10 mouse cellular contexts compared by ENCODE assay signal in the genomic region with DNA sequence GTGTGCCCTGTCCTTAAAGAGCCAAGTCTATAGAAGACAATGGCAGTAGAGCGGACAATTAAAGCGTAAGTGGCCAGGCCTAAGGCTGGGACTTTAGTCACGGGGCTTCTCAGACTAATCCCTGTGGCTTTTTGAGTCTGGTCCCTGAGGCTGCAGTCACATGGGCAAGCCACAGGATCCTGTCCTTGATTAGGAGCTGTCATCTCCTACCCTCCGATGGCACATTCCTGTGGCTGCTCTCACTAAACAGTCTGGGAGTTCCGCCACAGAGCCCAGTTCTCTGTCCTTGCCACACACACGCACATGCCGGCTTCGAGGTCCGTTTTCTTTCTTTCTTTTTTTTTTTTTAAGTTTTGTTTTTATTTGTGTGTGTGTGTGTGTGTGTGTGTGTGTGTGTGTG. TPM values are rescaled to one million over a fixed set of nuclear protein-coding genes. Genes with fewer than 3 reads are reported as not detected.
DNase-seq lines count a peak whose midpoint lies in the region; TF ChIP-seq lines count a peak whose summit lies in the region.
"Had no signal": no experiment of that assay in that cellular context is flagged by ENCODE, and none has a peak within 500 bp of the region (broad histone marks: within the 10 kb centered on the region; RNA-seq: fewer than 3 reads in every experiment).

No protein-coding gene starts in this region.

- H3K79me2 ChIP-seq in myocyte (ENCODE audit: control insufficient read depth, insufficient read depth) = no peaks in the 10 kb centered on the region

- TF ChIP-seq POLR2A in myocyte (IDR thresholded peaks at IDR 0.05; ENCODE audit: insufficient read length, low read depth) = no peak

- no peaks in the 10 kb centered on the region for H3K27me3 ChIP-seq in myocyte (ENCODE audit: control insufficient read depth, insufficient read depth, insufficient read length)

- no peak overlapping the region for H3ac ChIP-seq in myocyte (ENCODE audit: control insufficient read depth, insufficient read length)

- H3K36me3 ChIP-seq in myocyte (ENCODE audit: control insufficient read depth, insufficient read depth) = no peaks in the 10 kb centered on the region
- H3K36me3 ChIP-seq: hindbrain, embryonic 13.5 days had no signal

- peak; percentile 62 for DNase-seq in adrenal gland, adult 2 months
- DNase-seq in adrenal gland, adult 18-20 months (ENCODE audit: low spot score in 2 of 2) = no peak
- peak; percentile 33 for DNase-seq in retina, postnatal 1 day
- no peak for DNase-seq in retina, embryonic 14.5 days (ENCODE audit: low spot score)
- DNase-seq in heart, adult 8-10 months (ENCODE audit: low spot score) = peak; percentile 37
- no peak for DNase-seq in right cerebral cortex, adult 2 months (ENCODE audit: low spot score in 2 of 2)
- no peak for DNase-seq in kidney, postnatal 14 days

- peak overlapping the region; percentile 42 for H3K4me2 ChIP-seq in myocyte (ENCODE audit: low read depth)
- H3K4me2 ChIP-seq: hindbrain, embryonic 13.5 days had no signal

- H3K4me3 ChIP-seq in myocyte = no peak overlapping the region
- H3K4me3 ChIP-seq: hindbrain, embryonic 13.5 days had no signal

TF ChIP-seq in myocyte, 11 proteins besides CTCF, POLR2A, EP300 and RAD21:
- TF ChIP-seq CEBPB (IDR thresholded peaks at IDR 0.05; ENCODE audit: insufficient read depth, poor library complexity, severe bottlenecking) (peak; percentile 14; the same call in 1 of the 2 replicates), TCF12 (IDR thresholded peaks at IDR 0.05; ENCODE audit: insufficient read depth, poor library complexity, severe bottlenecking) (peak; percentile 39), E2F4 (IDR thresholded peaks at IDR 0.05; ENCODE audit: insufficient read depth) (no peak), MYOG (IDR thresholded peaks at IDR 0.05; ENCODE audit: control insufficient read depth in 1 of 3, insufficient read depth in 1 of 3, insufficient read length in 2 of 3, low read depth in 2 of 3) (peak in 2 of 3 experiments; percentile 14 to 56), REST (IDR thresholded peaks at IDR 0.05; ENCODE audit: insufficient read depth, insufficient read length) (no peak), POLR2AphosphoS2 (IDR thresholded peaks at IDR 0.05; ENCODE audit: insufficient read length, low read depth) (no peak), MYOD1 (IDR thresholded peaks at IDR 0.05; ENCODE audit: control insufficient read depth in 1 of 3, insufficient read length in 2 of 3, low read depth in 2 of 3) (peak in 1 of 3 experiments; percentile 51), MAX (IDR thresholded peaks at IDR 0.05; ENCODE audit: low read depth) (no peak), TCF3 (IDR thresholded peaks at IDR 0.05; ENCODE audit: insufficient read length, low read depth) (peak; percentile 81), USF1 (IDR thresholded peaks at IDR 0.05; ENCODE audit: low read depth) (peak; percentile 79), SRF (IDR thresholded peaks at IDR 0.05; ENCODE audit: control insufficient read depth, insufficient read length, low read depth) (no peak)

RNA-seq across cellular contexts. Expression of a gene that starts 21.6 kb away (rescaled TPM):
- 1 to 10 TPM; 2.0 to 3.6 TPM for total RNA-seq in adrenal gland, adult 2 months (2021)
- 1.1 and 1.8 TPM in 2 replicates for polyA plus RNA-seq in adrenal gland, adult 2 months (2012; rRNA removed)
- total RNA-seq in adrenal gland, adult 18-20 months (2021) = 1 to 10 TPM; 2.1 to 5.2 TPM
- 10 to 100 TPM; 12.9 to 17.9 (median 15.9) TPM for total RNA-seq in heart, adult 8-10 months (2022)
- 2.1 TPM for polyA plus RNA-seq in myocyte (2012; fragmentation: generic; extraction: Trizol)
- polyA plus RNA-seq: liver, adult 2 months had no signal

RNA-seq across cellular contexts. Expression of a gene that starts 49.0 kb away (rescaled TPM):
- total RNA-seq in adrenal gland, adult 2 months (2021) = 1 to 10 TPM; 1.6 to 1.8 TPM
- polyA plus RNA-seq in adrenal gland, adult 2 months (2012; rRNA removed) = 2.6 and 2.7 TPM in 2 replicates
- total RNA-seq in adrenal gland, adult 18-20 months (2021) = 1 to 10 TPM in 1 of 2 experiments, under 1 TPM in 1; 0.96 to 1.2 TPM
- 1 to 10 TPM in 1 of 4 experiments, under 1 TPM in 3; 0.34 to 1.5 (median 0.49) TPM for total RNA-seq in heart, adult 8-10 months (2022)
- polyA plus RNA-seq in myocyte (2012; fragmentation: generic; extraction: Trizol) = 0.26 TPM

Comparison
In these comparisons a context has a peak if more than half of its experiments do, and no peak if none do; other contexts are left out.
1. DNase-seq: peak in adrenal gland, adult 2 months (single experiment), retina, postnatal 1 day (single experiment) and heart, adult 8-10 months (single experiment); none in adrenal gland, adult 18-20 months (0 of 2), retina, embryonic 14.5 days (single experiment), right cerebral cortex, adult 2 months (0 of 2) and kidney, postnatal 14 days (single experiment).